Mouse (Mus musculus): Measurements from ENCODE around the gene Gk. TPM values are rescaled to one million over a fixed set of nuclear protein-coding genes. Genes with fewer than 3 reads are reported as not detected.

Gk gene
- 8.1 and 9.8 TPM in 2 replicates for total RNA-seq (2014; rRNA removed)
- polyA plus RNA-seq (2015; fragmentation: Nextera tagmentation; extraction: Ambion mirVana) = 11.1 and 12.5 TPM in 2 replicates

DNA sequence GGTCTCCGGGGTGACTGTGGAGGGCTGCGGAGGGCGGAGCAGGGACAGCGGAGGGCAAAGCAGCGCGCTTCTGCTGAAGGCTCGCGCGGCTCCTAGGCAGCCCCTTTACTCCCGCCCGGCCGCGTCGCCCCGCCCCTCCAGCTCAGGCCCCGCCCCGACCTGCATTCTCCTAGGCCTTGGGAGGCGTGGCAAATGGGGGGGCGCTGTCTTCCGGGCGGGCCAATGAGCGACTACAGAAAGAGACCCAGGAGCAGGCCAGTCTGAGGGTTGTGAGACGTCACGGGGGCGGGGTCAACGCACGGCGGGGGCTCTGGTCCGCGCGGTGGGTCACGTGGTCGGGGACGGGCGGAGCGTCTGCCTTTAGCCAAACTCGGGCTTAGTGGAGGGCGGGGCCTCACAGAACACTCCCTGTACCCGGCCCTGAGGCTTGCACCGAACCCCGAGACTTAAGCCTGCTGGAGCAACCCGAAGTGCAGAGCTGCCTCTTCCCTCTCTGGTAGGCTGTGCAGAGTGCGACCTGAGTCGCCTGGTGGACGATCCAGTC lies at the start of gene Gk:
Gene Gk, minus strand, starts transcription at position 276 of the 544 bp plus-strand sequence.
- DNase-seq (ENCODE audit: low spot score) (peak; percentile 94), ATAC-seq (peak; percentile 99)
- Histone ChIP-seq H3K36me3 (ENCODE audit: insufficient read depth, low read length) (no peaks in the 10 kb centered on the region), H3K27me3 (ENCODE audit: insufficient read depth, low read length) (no peaks in the 10 kb centered on the region), H3K27ac (peak within 1 kb of the TSS; percentile 92), H3K4me2 (ENCODE audit: low read depth, low read length) (peak within 1 kb of the TSS; percentile 58), H3K9me3 (ENCODE audit: low read length) (no peaks in the 10 kb centered on the region), H3K4me1 (ENCODE audit: insufficient read depth, low read length) (no peaks in the 10 kb centered on the region), H3K4me3 (ENCODE audit: low read length) (peak within 1 kb of the TSS; percentile 51), H3K9ac (replicated peaks; ENCODE audit: low read length) (peak within 1 kb of the TSS; percentile 63)
- TF ChIP-seq CTCF (IDR thresholded peaks at IDR 0.05; ENCODE audit: low read depth) = no peak
- WGBS = 25% methylated on average over 43 of the region's 45 CpGs

DNA sequence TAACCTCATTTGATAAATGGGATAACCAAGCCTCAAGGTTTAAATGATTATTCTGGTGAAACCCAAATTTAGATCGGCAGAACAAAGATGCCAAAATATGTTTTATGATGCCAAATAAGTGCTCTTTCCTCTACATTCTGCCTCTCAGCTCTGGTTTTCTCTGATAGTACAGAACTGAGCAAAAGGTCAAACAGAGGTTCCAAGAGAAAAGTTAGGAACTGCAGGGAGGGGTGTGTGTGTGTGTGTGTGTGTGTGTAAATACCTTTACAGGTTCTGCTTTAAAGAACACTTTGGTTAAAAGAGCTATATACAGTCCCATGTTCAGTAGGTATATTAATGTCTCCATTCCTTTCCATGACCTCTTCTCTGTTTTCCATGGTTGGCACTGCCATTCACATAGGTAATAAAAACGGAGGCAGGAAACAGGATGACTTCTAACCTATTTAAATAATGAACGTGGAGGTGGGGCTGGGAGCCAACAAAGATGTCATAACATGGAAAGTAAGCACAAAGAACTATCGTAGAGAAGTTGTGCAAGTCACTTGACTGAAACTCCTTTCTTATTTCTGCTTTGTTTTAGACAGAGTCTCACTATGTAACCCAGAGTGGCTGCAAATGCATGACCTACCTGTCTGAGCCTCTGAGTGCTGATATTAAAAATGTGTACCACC lies 28.2 kb upstream of the Gk start:
- no peaks in the 10 kb centered on the region for H3K9me3 ChIP-seq (ENCODE audit: low read length)
- TF ChIP-seq CTCF (IDR thresholded peaks at IDR 0.05; ENCODE audit: low read depth) = no peak
- H3K36me3 ChIP-seq (ENCODE audit: insufficient read depth, low read length) = no peaks in the 10 kb centered on the region
- no peak for ATAC-seq
- no peak overlapping the region for H3K27ac ChIP-seq
- 72% methylated on average over 4 of the region's 4 CpGs for WGBS
- no peak overlapping the region for H3K4me2 ChIP-seq (ENCODE audit: low read depth, low read length)
- H3K4me1 ChIP-seq (ENCODE audit: insufficient read depth, low read length) = no peaks in the 10 kb centered on the region
- no peaks in the 10 kb centered on the region for H3K27me3 ChIP-seq (ENCODE audit: insufficient read depth, low read length)
- H3K4me3 ChIP-seq (ENCODE audit: low read length) = no peak overlapping the region
- no peak for DNase-seq (ENCODE audit: low spot score)
- H3K9ac ChIP-seq (replicated peaks; ENCODE audit: low read length) = no peak overlapping the region

DNA sequence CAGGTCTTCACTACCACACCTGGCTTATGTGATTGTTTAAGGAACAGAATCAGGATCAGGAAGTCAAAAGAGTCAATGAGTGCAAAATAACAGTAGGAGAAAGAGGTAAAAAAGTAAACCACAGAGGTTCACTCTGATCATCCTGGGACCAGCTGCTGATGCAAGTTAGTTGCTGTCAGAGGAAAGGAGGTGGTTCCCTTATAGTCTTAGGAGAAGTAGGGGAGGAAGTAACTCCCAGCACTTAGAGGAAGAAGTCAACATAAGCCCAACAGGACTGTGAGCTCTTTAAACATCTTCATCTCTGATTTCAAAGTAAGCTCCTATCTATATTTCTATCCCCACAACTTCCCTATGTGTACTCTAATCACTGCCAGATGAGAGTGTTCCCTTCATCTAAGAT lies 26.4 kb upstream of the Gk start:
- Histone ChIP-seq H3K9me3 (ENCODE audit: low read length) (no peaks in the 10 kb centered on the region), H3K4me1 (ENCODE audit: insufficient read depth, low read length) (no peaks in the 10 kb centered on the region), H3K4me3 (ENCODE audit: low read length) (no peak overlapping the region), H3K36me3 (ENCODE audit: insufficient read depth, low read length) (no peaks in the 10 kb centered on the region), H3K4me2 (ENCODE audit: low read depth, low read length) (no peak overlapping the region), H3K27ac (no peak overlapping the region), H3K27me3 (ENCODE audit: insufficient read depth, low read length) (no peaks in the 10 kb centered on the region), H3K9ac (replicated peaks; ENCODE audit: low read length) (no peak overlapping the region)
- DNase-seq (ENCODE audit: low spot score) = no peak
- no peak for ATAC-seq
- TF ChIP-seq CTCF (IDR thresholded peaks at IDR 0.05; ENCODE audit: low read depth) = no peak

DNA sequence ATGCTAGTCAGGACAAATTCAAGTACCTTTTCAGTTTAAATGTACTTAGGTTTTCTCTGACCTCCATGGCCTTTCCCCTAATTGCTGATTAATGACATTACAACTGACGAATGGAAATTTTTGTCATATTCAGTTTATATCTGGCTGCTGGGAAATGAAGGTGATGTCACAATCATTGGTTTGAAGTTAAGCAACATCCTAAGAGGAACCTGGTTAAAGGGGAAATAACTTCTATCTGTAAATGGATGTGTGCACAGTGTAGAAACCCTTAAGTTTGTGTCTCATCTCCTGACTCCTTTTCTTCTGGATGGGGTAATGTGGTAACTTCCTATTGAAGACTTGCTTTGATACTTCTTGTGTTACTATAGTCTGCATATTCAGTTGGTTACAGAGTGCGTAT lies 20.8 kb upstream of the Gk start:
- 88% methylated on average over 2 of the region's 2 CpGs for WGBS
- no peak for DNase-seq (ENCODE audit: low spot score)

DNA sequence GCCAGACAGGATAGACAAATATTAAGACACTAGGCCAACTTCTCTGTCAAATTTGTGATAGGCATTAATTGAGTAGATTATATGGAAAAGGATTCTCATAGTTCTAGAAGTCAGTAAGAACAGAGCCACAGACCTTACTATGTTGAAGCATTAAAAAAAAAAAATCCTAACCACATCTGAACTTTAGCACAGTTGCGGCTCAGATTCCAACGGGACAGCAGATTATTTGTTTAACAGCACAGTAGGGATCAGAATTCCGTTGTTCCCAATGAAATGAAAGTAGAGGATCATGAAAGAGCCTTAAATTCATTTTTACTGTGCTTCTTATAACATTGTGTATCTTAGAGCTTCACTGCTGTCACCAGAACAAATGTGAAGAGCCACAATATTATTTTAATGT lies 1.7 kb upstream of the Gk start:
- H3K9ac ChIP-seq (replicated peaks; ENCODE audit: low read length) = no peak overlapping the region
- no peaks in the 10 kb centered on the region for H3K4me1 ChIP-seq (ENCODE audit: insufficient read depth, low read length)
- no peaks in the 10 kb centered on the region for H3K27me3 ChIP-seq (ENCODE audit: insufficient read depth, low read length)
- ATAC-seq = no peak
- TF ChIP-seq CTCF (IDR thresholded peaks at IDR 0.05; ENCODE audit: low read depth) = no peak
- WGBS = 82% methylated on average over 3 of the region's 3 CpGs
- DNase-seq (ENCODE audit: low spot score) = no peak
- no peaks in the 10 kb centered on the region for H3K9me3 ChIP-seq (ENCODE audit: low read length)
- H3K27ac ChIP-seq = no peak overlapping the region
- H3K4me2 ChIP-seq (ENCODE audit: low read depth, low read length) = no peak overlapping the region
- H3K36me3 ChIP-seq (ENCODE audit: insufficient read depth, low read length) = no peaks in the 10 kb centered on the region
- no peak overlapping the region for H3K4me3 ChIP-seq (ENCODE audit: low read length)

More for the DNA sequence above, 20.8 kb upstream of the Gk start:
- Histone ChIP-seq H3K9me3 (ENCODE audit: low read length) (no peaks in the 10 kb centered on the region), H3K36me3 (ENCODE audit: insufficient read depth, low read length) (no peaks in the 10 kb centered on the region), H3K9ac (replicated peaks; ENCODE audit: low read length) (no peak overlapping the region), H3K27ac (no peak overlapping the region), H3K4me2 (ENCODE audit: low read depth, low read length) (no peak overlapping the region), H3K27me3 (ENCODE audit: insufficient read depth, low read length) (no peaks in the 10 kb centered on the region), H3K4me1 (ENCODE audit: insufficient read depth, low read length) (no peaks in the 10 kb centered on the region), H3K4me3 (ENCODE audit: low read length) (no peak overlapping the region)
- TF ChIP-seq CTCF (IDR thresholded peaks at IDR 0.05; ENCODE audit: low read depth) = no peak
- no peak for ATAC-seq

DNA sequence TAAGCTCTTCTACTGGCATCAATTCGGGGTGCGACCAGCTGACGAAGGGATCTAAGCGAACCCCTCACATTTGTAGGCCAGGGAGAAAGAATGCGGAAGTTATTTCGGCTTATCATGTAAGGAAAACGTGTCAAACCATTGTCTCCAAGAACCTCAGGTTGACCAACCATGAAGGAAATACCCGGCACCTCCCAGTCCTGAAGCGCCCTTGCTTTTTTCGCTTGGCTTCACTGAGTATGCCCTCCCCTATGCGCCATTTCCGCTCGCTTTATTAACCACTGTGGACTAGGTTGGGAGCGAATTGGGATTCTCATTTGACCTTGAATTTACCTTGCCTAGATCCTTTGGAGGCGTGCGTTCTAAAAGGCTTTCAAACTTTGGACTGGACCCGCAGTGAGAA lies 522 bp upstream of the Gk start:
- Histone ChIP-seq H3K9me3 (ENCODE audit: low read length) (no peaks in the 10 kb centered on the region), H3K27me3 (ENCODE audit: insufficient read depth, low read length) (no peaks in the 10 kb centered on the region), H3K4me1 (ENCODE audit: insufficient read depth, low read length) (no peaks in the 10 kb centered on the region), H3K27ac (peak overlapping the region; percentile 92), H3K4me3 (ENCODE audit: low read length) (peak overlapping the region; percentile 51), H3K9ac (replicated peaks; ENCODE audit: low read length) (peak overlapping the region; percentile 63), H3K36me3 (ENCODE audit: insufficient read depth, low read length) (no peaks in the 10 kb centered on the region), H3K4me2 (ENCODE audit: low read depth, low read length) (peak overlapping the region; percentile 55)
- no peak for TF ChIP-seq CTCF (IDR thresholded peaks at IDR 0.05; ENCODE audit: low read depth)
- DNase-seq (ENCODE audit: low spot score) = peak; percentile 65
- WGBS = 38% methylated on average over 17 of the region's 17 CpGs
- ATAC-seq = peak; percentile 53

Measured in hindbrain, postnatal 0 days (tissue).